Mouse (Mus musculus): ENCODE results near the gene Fam43a. TPM values are rescaled to one million over a fixed set of nuclear protein-coding genes. Genes with fewer than 3 reads are reported as not detected.
A peak's percentile ranks its signal among the peaks of the same experiment; 100 is the strongest.

Fam43a gene
- total and polyA plus RNA-seq, 3 experiments: 82.1 to 121 (median 106) TPM

DNA sequence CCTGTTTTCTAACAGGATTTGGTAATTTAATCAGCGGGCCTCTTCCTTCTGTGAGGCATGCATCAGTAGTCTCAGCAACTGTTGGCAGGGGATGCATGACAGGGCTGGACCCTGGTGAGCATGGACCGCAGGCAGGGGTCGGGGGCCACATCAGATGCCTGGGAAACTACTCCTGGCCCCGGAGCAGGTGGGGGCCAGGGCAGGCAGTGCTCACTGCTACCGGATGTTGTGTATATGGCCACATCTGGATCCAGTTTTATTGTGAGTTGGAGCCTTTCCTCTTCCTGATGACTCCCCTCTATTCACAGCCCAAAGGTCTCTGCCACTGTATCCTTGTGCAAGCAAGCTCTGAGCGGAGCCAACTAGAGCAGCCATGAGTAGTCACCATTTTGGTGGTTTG is 6.0 kb downstream of the Fam43a start:
- Histone ChIP-seq H3K36me3 (replicated peaks in 1 of 2; ENCODE audit: control insufficient read depth in 1 of 2, insufficient read depth in 1 of 2, low read length in 1 of 2) (peaks cover 14 to 32% of the 10 kb centered on the region in 2 experiments), H3K4me2 (ENCODE audit: insufficient read depth, low read depth, poor library complexity, severe bottlenecking) (peak overlapping the region; percentile 11; the same call in 1 of the 2 replicates), H3K9me3 (replicated peaks; ENCODE audit: low read length) (no peaks in the 10 kb centered on the region), H3K4me3 (replicated peaks in 1 of 3; ENCODE audit: low read depth in 2 of 3, low read length in 2 of 3, poor library complexity in 1 of 3) (no peak overlapping the region), H3K9ac (ENCODE audit: insufficient read depth, low read depth) (no peak overlapping the region), H3K27ac (ENCODE audit: insufficient read depth, low read depth) (no peak overlapping the region), H3K4me1 (ENCODE audit: control insufficient read depth in 1 of 2, insufficient read depth in 2 of 2) (peaks cover 33 to 75% of the 10 kb centered on the region in 2 experiments), H3K79me2 (replicated peaks; ENCODE audit: control insufficient read depth, extremely low read depth, insufficient read depth, poor library complexity, severe bottlenecking) (peaks cover 28% of the 10 kb centered on the region), H3K27me3 (replicated peaks) (no peaks in the 10 kb centered on the region)
- dilution Hi-C loops (cut with MboI; ENCODE audit: extremely low pct_ligation_motif_present, extremely low pct_unique_long_range_greater_than_20kb, low sequenced_read_pairs) (no loop called here), in situ Hi-C loops (cut with MboI; ENCODE audit: low pct_ligation_motif_present, low pct_unique_long_range_greater_than_20kb, low sequenced_read_pairs) (loop anchor here (10.0 kb wide), 1 partner anchor 69 kb away; no protein-coding TSS in a partner anchor)
- no peak for DNase-seq (ENCODE audit: extremely low read depth)
- TF ChIP-seq KAT2A (IDR thresholded peaks at IDR 0.05; ENCODE audit: insufficient replicate concordance, low read length) (no peak), ZNF384 (IDR thresholded peaks at IDR 0.05; ENCODE audit: low read depth, low read length) (no peak), POLR2AphosphoS2 (IDR thresholded peaks at IDR 0.05; ENCODE audit: low read depth, low read length) (no peak), TCF12 (IDR thresholded peaks at IDR 0.05; ENCODE audit: low read depth, low read length) (no peak), NRF1 (IDR thresholded peaks at IDR 0.05; ENCODE audit: low read depth, low read length) (no peak), USF1 (IDR thresholded peaks at IDR 0.05; ENCODE audit: low read depth, low read length) (no peak), USF2 (conservative IDR thresholded peaks at IDR 0.05; ENCODE audit: low read depth, low read length) (no peak), CHD1 (IDR thresholded peaks at IDR 0.05; ENCODE audit: low read depth, low read length) (no peak), UBTF (IDR thresholded peaks at IDR 0.05; ENCODE audit: low read depth, low read length) (no peak), NELFE (IDR thresholded peaks at IDR 0.05; ENCODE audit: low read depth, low read length) (no peak), MXI1 (IDR thresholded peaks at IDR 0.05; ENCODE audit: low read depth, low read length) (no peak), MEF2A (IDR thresholded peaks at IDR 0.05; ENCODE audit: borderline replicate concordance, low read depth, low read length) (no peak), ZKSCAN1 (IDR thresholded peaks at IDR 0.05; ENCODE audit: borderline replicate concordance, low read depth, low read length) (no peak), TBP (conservative IDR thresholded peaks at IDR 0.05; ENCODE audit: low read depth, low read length) (no peak), ZC3H11A (IDR thresholded peaks at IDR 0.05; ENCODE audit: low read depth, low read length) (no peak), CTCF (conservative IDR thresholded peaks at IDR 0.05 in 1 of 2, IDR thresholded peaks at IDR 0.05 in 1 of 2; ENCODE audit: low read depth in 2 of 2, low read length in 2 of 2) (no peak)

DNA sequence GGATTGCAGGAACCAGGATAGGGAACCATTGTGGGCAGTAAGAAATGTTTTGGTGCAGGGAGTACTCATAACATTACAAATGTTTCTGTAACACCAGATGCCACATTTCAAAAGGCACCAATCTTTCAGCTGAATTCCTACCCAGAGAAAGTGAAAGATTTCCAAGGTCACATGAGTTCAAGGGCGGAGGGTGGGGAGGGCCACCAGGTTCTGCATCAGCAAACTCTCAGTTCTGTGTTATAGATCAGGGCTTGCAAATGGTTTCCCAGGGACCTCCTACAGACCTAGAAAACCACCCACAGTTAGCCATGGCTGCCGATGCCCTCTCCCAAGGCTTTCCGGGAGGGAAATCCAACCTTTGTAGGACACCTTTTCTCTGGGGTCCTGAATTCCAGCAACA is 8.3 kb downstream of the Fam43a start:
- no peak overlapping the region for H3K4me3 ChIP-seq (replicated peaks in 1 of 3; ENCODE audit: low read depth in 2 of 3, low read length in 2 of 3, poor library complexity in 1 of 3)
- H3K79me2 ChIP-seq (replicated peaks; ENCODE audit: control insufficient read depth, extremely low read depth, insufficient read depth, poor library complexity, severe bottlenecking): peaks cover 5% of the 10 kb centered on the region
- no peak overlapping the region for H3K4me2 ChIP-seq (ENCODE audit: insufficient read depth, low read depth, poor library complexity, severe bottlenecking)
- in situ Hi-C loops (cut with MboI; ENCODE audit: low pct_ligation_motif_present, low pct_unique_long_range_greater_than_20kb, low sequenced_read_pairs): loop anchor here (10.0 kb wide), 1 partner anchor 67 kb away; no protein-coding TSS in a partner anchor
- H3K36me3 ChIP-seq (replicated peaks in 1 of 2; ENCODE audit: control insufficient read depth in 1 of 2, insufficient read depth in 1 of 2, low read length in 1 of 2): peaks cover 0 to 12% of the 10 kb centered on the region in 2 experiments
- peaks cover 35 to 80% of the 10 kb centered on the region in 2 experiments for H3K4me1 ChIP-seq (ENCODE audit: control insufficient read depth in 1 of 2, insufficient read depth in 2 of 2)
- H3K27ac ChIP-seq (ENCODE audit: insufficient read depth, low read depth): no peak overlapping the region
- peak; percentile 72 for DNase-seq (ENCODE audit: extremely low read depth)
- no peak overlapping the region for H3K9ac ChIP-seq (ENCODE audit: insufficient read depth, low read depth)
- no peaks in the 10 kb centered on the region for H3K9me3 ChIP-seq (replicated peaks; ENCODE audit: low read length)
- peak; percentile 87 for TF ChIP-seq IRF4 (IDR thresholded peaks at IDR 0.05; ENCODE audit: low read depth, low read length)
- TF ChIP-seq RAD21 (IDR thresholded peaks at IDR 0.05; ENCODE audit: low read depth, low read length): no peak; the same call in 1 of the 2 replicates
- peak; percentile 93 for TF ChIP-seq BHLHE40 (IDR thresholded peaks at IDR 0.05; ENCODE audit: low read depth, low read length)
- 0 out of 2 replicates have a peak, but pooled peaks have one; percentile 12 for TF ChIP-seq TCF12 (IDR thresholded peaks at IDR 0.05; ENCODE audit: low read depth, low read length)
- TF ChIP-seq ETS1 (conservative IDR thresholded peaks at IDR 0.05; ENCODE audit: low read depth, low read length): peak; percentile 75
- peak; percentile 78 for TF ChIP-seq EP300 (IDR thresholded peaks at IDR 0.05; ENCODE audit: low read length)
- no peak for TF ChIP-seq ZMIZ1 (IDR thresholded peaks at IDR 0.05; ENCODE audit: low read depth, low read length)
- TF ChIP-seq PAX5 (IDR thresholded peaks at IDR 0.05; ENCODE audit: low read length): no peak
- TF ChIP-seq MXI1 (IDR thresholded peaks at IDR 0.05; ENCODE audit: low read depth, low read length): no peak
- TF ChIP-seq POLR2AphosphoS2 (IDR thresholded peaks at IDR 0.05; ENCODE audit: low read depth, low read length): no peak
- TF ChIP-seq CHD2 (IDR thresholded peaks at IDR 0.05; ENCODE audit: low read length): no peak
- no peak for TF ChIP-seq ZNF384 (IDR thresholded peaks at IDR 0.05; ENCODE audit: low read depth, low read length)
- peak; percentile 5; the same call in 1 of the 2 replicates for TF ChIP-seq USF1 (IDR thresholded peaks at IDR 0.05; ENCODE audit: low read depth, low read length)
- no peak for TF ChIP-seq JUND (conservative IDR thresholded peaks at IDR 0.05; ENCODE audit: low read depth, low read length)
- no peak; the same call in 1 of the 2 replicates for TF ChIP-seq USF2 (conservative IDR thresholded peaks at IDR 0.05; ENCODE audit: low read depth, low read length)
- TF ChIP-seq POLR2A (IDR thresholded peaks at IDR 0.05; ENCODE audit: low read depth, low read length): no peak
- TF ChIP-seq CHD1 (IDR thresholded peaks at IDR 0.05; ENCODE audit: low read depth, low read length): no peak
- TF ChIP-seq MAFK (IDR thresholded peaks at IDR 0.05; ENCODE audit: insufficient replicate concordance, low read length): 0 out of 2 replicates have a peak, but pooled peaks have one; percentile 11
- TF ChIP-seq MAZ (IDR thresholded peaks at IDR 0.05; ENCODE audit: low read depth, low read length): peak; percentile 46; the same call in 1 of the 2 replicates
- no peak for TF ChIP-seq MAX (IDR thresholded peaks at IDR 0.05; ENCODE audit: low read length)
- TF ChIP-seq CTCF (conservative IDR thresholded peaks at IDR 0.05 in 1 of 2, IDR thresholded peaks at IDR 0.05 in 1 of 2; ENCODE audit: low read depth in 2 of 2, low read length in 2 of 2): no peak
- TF ChIP-seq KAT2A (IDR thresholded peaks at IDR 0.05; ENCODE audit: insufficient replicate concordance, low read length): no peak
- dilution Hi-C loops (cut with MboI; ENCODE audit: extremely low pct_ligation_motif_present, extremely low pct_unique_long_range_greater_than_20kb, low sequenced_read_pairs): no loop called here
- H3K27me3 ChIP-seq (replicated peaks): peaks cover under 1% of the 10 kb centered on the region

Data from CH12.LX (cell line).